Mouse (Mus musculus): ENCODE data around the gene Nudt2.
"Not testable (repeated sequence)": the region's sequence is repeated elsewhere in the genome, so short reads cannot be mapped to it uniquely, and the experiment has no call there.

Nudt2 gene

DNA sequence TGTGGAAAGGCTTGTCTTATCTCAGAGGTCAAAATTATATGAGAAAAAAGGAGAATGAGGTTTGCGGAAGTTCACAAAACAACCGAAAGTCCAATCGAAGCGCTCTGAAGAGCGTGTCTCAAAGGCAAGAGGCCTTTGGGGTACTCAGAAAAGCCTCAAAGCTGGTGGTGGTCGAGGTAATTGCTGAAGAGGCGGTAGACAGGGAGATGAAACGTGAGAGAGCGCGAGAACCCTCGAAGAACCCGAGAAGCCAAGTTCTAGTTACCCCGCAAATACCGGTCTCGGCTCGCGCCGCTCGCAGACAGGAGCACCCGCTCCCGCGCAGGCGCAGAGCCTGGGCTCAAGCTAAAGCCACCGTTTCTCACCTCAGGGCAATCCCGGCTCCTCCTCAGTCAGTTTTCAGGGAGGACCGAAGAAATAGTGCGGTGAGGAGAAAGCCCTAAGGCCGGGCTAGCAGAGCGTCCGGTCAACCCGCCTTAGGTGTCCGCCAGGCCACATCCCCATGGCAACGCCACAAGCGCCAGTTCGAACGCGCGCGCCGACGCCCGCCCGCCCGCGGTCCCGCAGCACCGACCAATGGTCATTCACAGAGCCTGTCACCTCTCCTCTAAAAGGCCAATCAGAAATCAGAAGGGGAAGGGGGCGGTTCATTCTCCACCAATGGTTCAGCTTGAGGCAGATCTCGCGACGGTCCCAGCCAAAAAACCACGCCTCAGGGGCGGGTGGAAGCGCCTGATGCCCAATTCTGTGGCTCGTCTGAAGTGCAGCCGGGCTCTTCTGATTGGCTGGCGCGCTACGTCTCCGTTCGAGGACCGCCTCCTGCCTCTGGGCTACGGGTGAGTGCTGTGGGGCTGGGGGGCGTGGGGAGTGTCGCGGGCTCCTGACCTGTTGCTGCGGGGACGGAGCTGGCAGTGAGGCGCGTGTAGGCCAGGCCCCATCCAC is at the start of gene Nudt2, which contains the start of gene Kif24:
TSS of gene Nudt2 (plus strand) at position 807 of the 942 bp plus-strand sequence.
TSS of gene Kif24 (minus strand) at position 543 of the 942 bp plus-strand sequence.
- peak; percentile 98 for DNase-seq (ENCODE audit: low read depth, low spot score)

GRCm38 (mm10) chr4:41416966-41417365 is 48.0 kb upstream of the Nudt2 start:
- no peak for DNase-seq (ENCODE audit: low read depth, low spot score)

DNA sequence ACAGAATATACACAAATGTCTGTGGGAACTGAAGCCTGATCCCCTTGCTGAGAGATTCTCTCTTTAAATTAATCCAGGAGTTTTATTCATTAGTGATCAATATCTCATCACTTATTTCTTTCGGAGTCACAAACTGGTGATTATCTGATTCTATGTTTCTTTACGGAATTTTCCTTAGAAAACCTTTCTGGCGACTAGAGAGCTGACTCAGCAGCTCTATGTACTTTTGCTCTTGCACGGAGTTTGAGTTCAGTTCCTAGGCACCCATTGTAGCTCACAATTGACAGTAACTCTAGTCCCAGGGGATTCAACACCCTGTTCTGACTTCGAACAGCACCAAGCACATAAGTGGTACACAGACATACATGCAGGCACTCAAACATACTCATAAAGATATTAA is 26.0 kb upstream of the Nudt2 start:
- DNase-seq (ENCODE audit: low read depth, low spot score) = no peak

- no peak for DNase-seq (ENCODE audit: low read depth, low spot score)
Measured at GRCm38 (mm10) chr4:41442790-41443302, 22.1 kb upstream of the Nudt2 start.

GRCm38 (mm10) chr4:41447595-41447994 is 17.4 kb upstream of the Nudt2 start:
- no peak for DNase-seq (ENCODE audit: low read depth, low spot score)

DNA sequence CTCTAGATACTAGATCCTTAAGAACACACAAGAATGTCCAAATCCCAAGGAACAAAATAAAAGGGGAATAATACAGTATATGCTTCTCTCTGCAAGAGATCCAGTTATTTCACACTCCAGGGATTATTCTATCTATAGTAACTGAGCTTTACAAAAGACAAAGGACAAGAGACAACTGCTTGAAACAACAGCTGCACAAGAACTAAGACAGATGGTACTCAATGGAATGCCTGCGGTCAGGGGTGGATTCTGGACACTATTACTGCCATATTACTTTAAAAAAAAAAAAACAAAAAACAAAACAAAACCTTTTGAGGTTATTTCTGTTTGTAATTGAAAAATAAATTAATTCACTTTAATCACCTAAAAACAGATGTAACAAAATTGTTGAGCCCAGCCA is 4.3 kb upstream of the Nudt2 start:
- DNase-seq (ENCODE audit: low read depth, low spot score) = no peak

DNA sequence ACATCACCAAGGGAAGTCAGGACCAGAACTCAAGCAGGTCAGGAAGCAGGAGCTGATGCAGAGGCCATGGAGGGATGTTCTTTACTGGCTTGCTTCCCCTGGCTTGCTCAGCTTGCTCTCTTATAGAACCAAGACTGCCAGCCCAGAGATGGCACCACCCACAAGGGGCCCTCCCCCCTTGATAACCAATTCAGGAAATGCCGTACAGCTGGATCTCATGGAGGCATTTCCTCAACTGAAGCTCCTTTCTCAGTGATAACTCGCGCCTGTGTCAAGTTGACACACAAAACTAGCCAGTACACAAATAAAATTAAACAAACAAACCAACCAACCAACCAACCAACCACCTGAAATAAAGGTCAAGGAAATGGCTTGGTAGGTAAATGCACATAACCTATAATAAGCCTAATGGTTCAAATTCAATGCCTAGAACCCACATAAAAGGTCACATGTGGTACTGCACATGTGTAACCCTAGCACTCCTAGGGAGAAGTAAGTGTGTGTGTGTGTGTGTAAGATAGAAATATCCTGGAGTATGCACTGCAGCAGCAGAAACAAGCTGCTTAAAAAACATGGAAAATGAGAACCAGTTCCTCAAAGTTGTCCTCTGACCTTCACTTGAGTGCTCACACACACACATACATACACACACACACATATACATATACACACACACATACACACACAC is 1.8 kb upstream of the Nudt2 start:
- not testable (repeated sequence) for DNase-seq (ENCODE audit: low read depth, low spot score)

GRCm38 (mm10) chr4:41465287-41465665 is 325 bp downstream of the Nudt2 start:
- no peak for DNase-seq (ENCODE audit: low read depth, low spot score)

GRCm38 (mm10) chr4:41468396-41469080 is 3.6 kb downstream of the Nudt2 start:
- peak; percentile 71 for DNase-seq (ENCODE audit: low read depth, low spot score)

- DNase-seq (ENCODE audit: low read depth, low spot score) = no peak
Measured at GRCm38 (mm10) chr4:41469199-41469598, 4.2 kb downstream of the Nudt2 start.

DNA sequence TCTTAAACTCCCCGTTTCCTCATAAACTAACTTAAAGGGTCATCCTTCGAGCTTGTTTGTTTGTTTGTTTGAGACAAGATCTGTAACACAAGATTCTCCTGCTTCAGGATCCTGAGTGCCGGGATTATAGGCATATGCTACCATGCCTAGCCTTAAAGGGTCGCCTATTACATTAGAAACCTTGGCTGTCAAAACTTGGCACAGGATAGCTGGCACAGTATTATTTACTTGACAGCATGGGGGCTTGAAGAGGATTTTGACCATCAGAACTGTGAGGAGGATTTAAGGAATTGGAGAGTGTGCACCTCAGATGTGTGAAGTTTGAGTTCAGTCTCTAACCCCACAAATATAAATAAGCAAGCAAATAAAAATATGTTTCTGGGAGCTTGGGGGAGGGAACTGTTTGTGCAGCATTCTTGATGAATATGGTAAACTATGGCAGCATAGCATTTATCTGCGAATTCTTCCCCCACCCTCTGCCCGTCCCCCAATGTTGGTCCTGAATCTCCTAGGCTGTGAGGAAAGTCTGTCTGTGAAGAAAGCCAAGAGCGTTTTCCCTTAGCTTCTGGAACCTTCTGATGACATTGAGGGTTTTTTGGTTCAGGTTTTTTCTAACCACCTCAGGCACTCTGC is 5.2 kb downstream of the Nudt2 start:
- no peak for DNase-seq (ENCODE audit: low read depth, low spot score)

DNA sequence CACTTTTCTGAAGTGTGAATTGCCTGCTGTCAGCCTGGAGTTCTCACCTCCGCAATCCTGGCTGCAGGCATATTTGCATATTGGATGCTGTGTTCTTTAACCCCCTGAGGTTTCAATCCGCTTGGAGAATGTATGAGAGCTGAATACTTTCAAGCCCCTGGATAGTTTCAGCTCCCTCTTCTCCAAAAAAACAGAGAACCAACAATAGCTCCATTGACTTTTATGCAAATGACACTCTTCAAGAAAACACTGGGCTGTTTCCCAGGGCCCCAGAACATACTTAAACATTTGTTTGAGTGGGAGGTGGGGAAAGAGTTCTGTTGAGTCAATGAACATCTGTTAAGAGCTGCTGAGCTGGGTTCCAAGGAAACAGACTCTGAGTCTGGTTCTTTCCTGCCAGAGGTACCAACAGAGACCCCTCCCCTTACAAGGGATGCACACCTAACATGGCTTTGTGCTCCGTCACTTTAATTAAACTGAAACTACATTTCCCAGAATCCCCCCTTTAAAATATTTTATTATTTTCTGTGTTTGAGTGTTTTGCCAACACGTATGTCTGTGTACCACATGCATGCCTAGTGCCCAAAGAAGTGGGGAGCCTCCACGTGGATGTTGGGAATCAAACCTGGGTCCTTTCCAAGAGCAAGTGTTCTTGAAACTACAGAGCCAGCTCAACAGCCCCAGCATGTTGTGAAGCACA is 5.9 kb downstream of the Nudt2 start:
- no peak for DNase-seq (ENCODE audit: low read depth, low spot score)

GRCm38 (mm10) chr4:41471384-41471689 is 6.4 kb downstream of the Nudt2 start:
- no peak for DNase-seq (ENCODE audit: low read depth, low spot score)

DNA sequence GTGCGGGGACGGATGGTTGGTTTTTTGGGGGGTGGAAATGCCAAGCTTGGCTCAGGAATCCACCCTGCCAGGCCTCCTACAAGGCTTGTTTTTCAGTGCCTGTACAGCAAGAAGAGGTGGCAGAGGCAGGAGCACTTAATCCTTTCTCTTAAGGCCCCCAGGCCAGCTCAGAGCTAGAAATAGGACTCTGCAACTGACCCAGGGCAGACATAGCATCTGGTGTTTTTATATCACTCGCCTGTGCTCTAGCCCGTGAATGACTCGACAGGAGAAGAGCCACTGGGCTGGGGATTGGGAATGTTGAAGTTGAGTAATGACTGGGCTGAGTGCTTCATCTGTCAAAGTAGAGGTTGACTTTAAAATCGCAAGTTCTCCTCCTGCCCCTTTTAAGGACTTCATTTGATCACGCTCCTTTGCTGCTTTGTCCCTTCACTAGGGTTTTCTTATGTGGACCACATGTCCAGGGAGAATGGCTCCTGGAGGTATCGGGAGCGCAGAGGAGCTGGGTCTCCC is 12.8 kb downstream of the Nudt2 start:
- no peak for DNase-seq (ENCODE audit: low read depth, low spot score)

DNA sequence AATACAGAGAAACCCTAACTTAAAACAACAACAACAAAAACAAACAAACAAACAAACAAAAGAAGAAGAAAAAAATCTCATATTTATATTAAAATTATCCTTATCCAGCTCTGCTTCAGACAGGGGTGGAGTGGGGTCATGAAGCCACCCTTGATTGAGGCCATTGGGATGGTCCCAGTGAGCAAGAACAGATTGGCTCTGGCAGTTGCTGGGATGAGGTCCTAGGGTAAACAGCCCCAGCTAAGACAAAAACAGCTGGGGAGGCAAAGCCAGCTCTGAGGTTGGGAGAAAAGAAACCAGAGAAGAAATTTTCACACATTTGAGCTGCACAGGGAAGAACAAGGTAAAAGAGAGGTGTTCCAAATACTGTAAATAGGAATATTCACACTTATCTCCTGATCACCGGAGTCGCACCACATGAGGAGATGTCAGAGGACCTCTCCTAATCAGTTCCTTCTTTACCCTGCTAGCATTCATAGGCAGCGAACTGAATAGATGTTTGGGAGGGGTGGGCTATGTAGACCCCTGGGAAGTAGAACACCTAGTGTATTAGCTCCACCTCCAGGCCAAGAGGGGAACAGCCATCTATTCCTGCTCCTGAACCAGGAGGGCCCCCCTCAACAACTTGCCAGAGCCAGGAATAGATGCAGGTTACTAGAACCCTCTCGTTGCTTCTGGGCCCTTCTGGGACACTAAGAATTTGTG is 14.0 kb downstream of the Nudt2 start:
- DNase-seq (ENCODE audit: low read depth, low spot score) = no peak

- DNase-seq (ENCODE audit: low read depth, low spot score) = no peak
Measured at GRCm38 (mm10) chr4:41479456-41479804, 14.5 kb downstream of the Nudt2 start.

GRCm38 (mm10) chr4:41480254-41480653 is 15.3 kb downstream of the Nudt2 start:
- no peak for DNase-seq (ENCODE audit: low read depth, low spot score)

DNA sequence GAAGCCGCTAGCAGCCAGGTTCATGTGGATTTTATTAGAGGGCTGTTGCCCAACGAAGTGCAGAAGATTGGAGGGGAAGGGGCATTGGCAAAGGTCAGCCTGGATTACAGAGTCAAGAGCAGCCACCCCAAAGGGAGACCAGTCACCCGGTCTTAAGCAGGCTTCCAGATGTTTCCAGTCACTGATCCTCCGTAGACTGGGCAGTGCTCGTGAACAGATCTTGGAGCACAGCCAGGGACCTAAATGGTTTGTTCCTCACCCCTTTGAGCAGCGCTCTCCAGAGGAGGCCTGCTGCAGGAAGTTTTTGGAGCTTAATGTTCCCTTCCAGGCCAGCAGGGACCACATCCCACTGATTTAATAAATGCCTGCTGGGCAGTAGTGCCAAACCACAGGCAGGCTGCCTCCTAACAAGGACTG is 16.7 kb downstream of the Nudt2 start:
- no peak for DNase-seq (ENCODE audit: low read depth, low spot score)

GRCm38 (mm10) chr4:41492951-41493350 is 28.0 kb downstream of the Nudt2 start:
- DNase-seq (ENCODE audit: low read depth, low spot score) = no peak

GRCm38 (mm10) chr4:41493464-41494116 is 28.6 kb downstream of the Nudt2 start:
- DNase-seq (ENCODE audit: low read depth, low spot score) = no peak

Data from retina, postnatal 7 days (tissue).